Mouse (Mus musculus): ENCODE measurements around the gene Lsm14a. TPM values are rescaled to one million over a fixed set of nuclear protein-coding genes. Genes with fewer than 3 reads are reported as not detected.
A peak's percentile ranks its signal among the peaks of the same experiment; 100 is the strongest.

Lsm14a gene
- polyA plus RNA-seq, 1 experiment from 2014 or later, result 118 TPM

DNA sequence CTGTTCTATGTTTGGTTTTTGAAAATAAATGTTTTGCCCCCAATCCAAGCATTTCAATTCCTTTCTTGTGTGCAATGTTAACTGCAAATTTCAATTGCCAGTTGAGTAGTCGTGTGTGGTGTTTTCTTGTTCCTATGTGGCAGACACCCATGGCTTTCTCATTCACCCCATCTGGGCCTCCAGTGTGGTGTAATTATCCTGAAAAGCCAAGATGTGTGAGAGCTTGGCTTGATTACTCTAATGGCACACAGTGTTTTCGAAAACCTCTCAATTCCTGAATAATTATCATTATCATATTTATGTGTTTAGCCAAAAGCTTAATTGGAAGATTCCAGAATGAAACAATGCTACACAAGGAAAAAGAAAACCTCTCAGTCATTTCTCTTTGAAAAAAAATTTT is 976 bp upstream of the Lsm14a start:
- CTCF ChIA-PET, result interaction anchor here (0.8 to 4.7 kb wide), 4 partner anchors 9 to 222 kb away, joined by 3 to 29 read pairs (median 3); no protein-coding TSS in a partner anchor
- no peak for DNase-seq (ENCODE audit: low read depth, low spot score)

GRCm38 (mm10) chr7:34392335-34392734 is 780 bp downstream of the Lsm14a start:
- ChIA-PET CTCF (interaction anchor here (2.0 to 4.7 kb wide), 2 partner anchors 15 to 126 kb away, joined by 7 to 29 read pairs; no protein-coding TSS in a partner anchor), POLR2A (no interaction called here)
- DNase-seq (ENCODE audit: low read depth, low spot score) (no peak), ATAC-seq (no peak)
- no peaks in the 10 kb centered on the region for H3K27me3 ChIP-seq
- in situ Hi-C loops (cut with MboI; ENCODE audit: low pct_unique_long_range_greater_than_20kb), result no loop called here
- TF ChIP-seq CTCF (IDR thresholded peaks at IDR 0.05), result no peak

More for the DNA sequence above, 976 bp upstream of the Lsm14a start:
- no peak for TF ChIP-seq CTCF (IDR thresholded peaks at IDR 0.05)
- POLR2A ChIA-PET, result interaction anchor here (0.6 to 1.2 kb wide), 2 partner anchors 12 to 128 kb away, joined by 3 read pairs; no protein-coding TSS in a partner anchor
- in situ Hi-C loops (cut with MboI; ENCODE audit: low pct_unique_long_range_greater_than_20kb), result no loop called here
- no peak for ATAC-seq
- no peaks in the 10 kb centered on the region for H3K27me3 ChIP-seq

DNA sequence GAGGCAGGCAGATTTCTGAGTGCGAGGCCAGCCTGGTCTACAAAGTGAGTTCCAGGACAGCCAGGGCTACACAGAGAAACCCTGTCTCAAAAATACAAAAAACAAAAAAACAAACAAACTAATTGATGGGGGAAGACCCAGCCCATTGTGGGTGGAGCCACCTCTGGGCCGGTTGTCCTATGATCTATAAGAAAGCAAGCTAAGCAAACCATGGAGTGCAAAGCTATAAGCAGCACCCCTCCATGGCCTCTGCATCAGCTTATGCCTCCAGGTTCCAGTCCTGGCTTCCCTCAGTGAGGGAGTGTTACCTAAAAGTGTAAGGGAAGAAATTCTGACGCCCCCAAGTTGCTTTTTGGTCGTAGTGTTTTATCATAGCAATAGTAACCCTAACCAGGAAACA is 1.4 kb downstream of the Lsm14a start:
- no peak for TF ChIP-seq CTCF (IDR thresholded peaks at IDR 0.05)
- ChIA-PET CTCF (interaction anchor here (0.9 to 2.0 kb wide), 3 partner anchors 15 to 125 kb away, joined by 3 to 7 read pairs (median 5); no protein-coding TSS in a partner anchor), POLR2A (no interaction called here)
- H3K27me3 ChIP-seq, result no peaks in the 10 kb centered on the region
- in situ Hi-C loops (cut with MboI; ENCODE audit: low pct_unique_long_range_greater_than_20kb), result no loop called here
- DNase-seq (ENCODE audit: low read depth, low spot score) (no peak), ATAC-seq (no peak)

DNA sequence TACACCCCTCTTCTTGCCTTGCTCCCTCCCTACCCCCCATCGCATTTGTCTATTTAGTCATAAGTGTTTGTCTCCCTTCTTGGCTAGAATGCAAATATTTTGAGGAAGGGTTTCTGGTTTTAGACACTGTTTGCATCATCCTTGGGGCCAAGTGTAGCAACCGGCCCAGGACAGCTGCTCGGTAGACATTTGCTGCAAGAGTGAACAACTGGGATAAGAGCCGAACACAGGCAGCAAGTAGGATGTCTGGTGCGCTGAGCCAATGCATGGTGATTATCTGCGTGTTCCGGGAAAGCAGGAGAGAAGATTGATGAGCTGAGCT is 2.3 kb downstream of the Lsm14a start:
- no peaks in the 10 kb centered on the region for H3K27me3 ChIP-seq
- ATAC-seq, result no peak
- POLR2A ChIA-PET, result interaction anchor here (1.1 kb wide), 1 partner anchor 17 kb away, joined by 3 read pairs; no protein-coding TSS in a partner anchor
- TF ChIP-seq CTCF (IDR thresholded peaks at IDR 0.05), result no peak
- DNase-seq (ENCODE audit: low read depth, low spot score), result no peak
- CTCF ChIA-PET, result interaction anchor here (0.8 to 1.4 kb wide), 3 partner anchors 10 to 39 kb away, joined by 3 to 4 read pairs (median 3); no protein-coding TSS in a partner anchor
- in situ Hi-C loops (cut with MboI; ENCODE audit: low pct_unique_long_range_greater_than_20kb), result no loop called here

DNA sequence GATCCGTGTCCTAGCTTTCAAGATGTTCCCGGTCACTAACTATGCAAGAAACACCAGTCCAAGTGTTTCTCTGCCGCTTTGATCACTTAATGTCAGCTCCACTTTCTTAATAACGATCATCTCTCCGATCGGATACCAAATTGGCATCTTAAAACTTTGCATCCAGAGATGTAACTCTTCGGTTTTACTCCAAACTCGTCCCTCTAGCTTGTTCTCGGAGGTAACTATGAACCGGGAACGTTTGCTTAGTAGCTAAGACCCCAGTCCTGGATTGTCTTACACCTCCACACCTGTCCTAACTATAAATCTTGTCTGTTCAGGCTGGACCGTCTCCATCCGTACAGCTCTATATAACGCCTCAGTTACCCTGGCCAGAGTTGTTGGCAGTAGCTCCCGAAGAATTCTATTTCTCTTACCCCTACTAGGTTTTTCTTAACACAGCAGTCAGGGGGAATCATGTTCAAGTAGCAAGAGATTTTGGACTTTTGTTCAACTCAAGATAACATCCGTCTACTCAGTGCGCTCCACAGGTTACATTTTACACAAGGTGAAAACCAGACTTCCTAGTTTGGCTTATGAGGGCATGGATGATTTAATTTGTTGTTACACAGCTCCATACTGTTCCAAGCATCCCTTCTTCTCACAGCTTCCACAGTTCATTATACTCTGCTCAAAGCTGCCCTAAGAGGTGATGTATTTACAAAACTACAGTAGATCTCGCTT is 2.8 kb downstream of the Lsm14a start:
- ChIA-PET CTCF (interaction anchor here (0.8 to 1.6 kb wide), 5 partner anchors 11 to 125 kb away, joined by 3 to 5 read pairs (median 4); no protein-coding TSS in a partner anchor), POLR2A (interaction anchor here (0.9 to 1.2 kb wide), 4 partner anchors 10 to 265 kb away, joined by 3 to 4 read pairs (median 3); no protein-coding TSS in a partner anchor)
- no peaks in the 10 kb centered on the region for H3K27me3 ChIP-seq
- ATAC-seq (no peak), DNase-seq (ENCODE audit: low read depth, low spot score) (no peak)
- in situ Hi-C loops (cut with MboI; ENCODE audit: low pct_unique_long_range_greater_than_20kb), result no loop called here
- no peak for TF ChIP-seq CTCF (IDR thresholded peaks at IDR 0.05)

- in situ Hi-C loops (cut with MboI; ENCODE audit: low pct_unique_long_range_greater_than_20kb), result no loop called here
- CTCF ChIA-PET, result interaction anchor here (0.9 to 1.6 kb wide), 4 partner anchors 11 to 124 kb away, joined by 3 to 5 read pairs (median 4); no protein-coding TSS in a partner anchor
- DNase-seq (ENCODE audit: low read depth, low spot score) (no peak), ATAC-seq (peak; percentile 90)
- TF ChIP-seq CTCF (IDR thresholded peaks at IDR 0.05), result no peak
- no peaks in the 10 kb centered on the region for H3K27me3 ChIP-seq
- POLR2A ChIA-PET, result interaction anchor here (0.9 to 1.2 kb wide), 4 partner anchors 9 to 266 kb away, joined by 3 to 4 read pairs (median 3); no protein-coding TSS in a partner anchor
Observed at GRCm38 (mm10) chr7:34389277-34390085, 3.6 kb downstream of the Lsm14a start.

DNA sequence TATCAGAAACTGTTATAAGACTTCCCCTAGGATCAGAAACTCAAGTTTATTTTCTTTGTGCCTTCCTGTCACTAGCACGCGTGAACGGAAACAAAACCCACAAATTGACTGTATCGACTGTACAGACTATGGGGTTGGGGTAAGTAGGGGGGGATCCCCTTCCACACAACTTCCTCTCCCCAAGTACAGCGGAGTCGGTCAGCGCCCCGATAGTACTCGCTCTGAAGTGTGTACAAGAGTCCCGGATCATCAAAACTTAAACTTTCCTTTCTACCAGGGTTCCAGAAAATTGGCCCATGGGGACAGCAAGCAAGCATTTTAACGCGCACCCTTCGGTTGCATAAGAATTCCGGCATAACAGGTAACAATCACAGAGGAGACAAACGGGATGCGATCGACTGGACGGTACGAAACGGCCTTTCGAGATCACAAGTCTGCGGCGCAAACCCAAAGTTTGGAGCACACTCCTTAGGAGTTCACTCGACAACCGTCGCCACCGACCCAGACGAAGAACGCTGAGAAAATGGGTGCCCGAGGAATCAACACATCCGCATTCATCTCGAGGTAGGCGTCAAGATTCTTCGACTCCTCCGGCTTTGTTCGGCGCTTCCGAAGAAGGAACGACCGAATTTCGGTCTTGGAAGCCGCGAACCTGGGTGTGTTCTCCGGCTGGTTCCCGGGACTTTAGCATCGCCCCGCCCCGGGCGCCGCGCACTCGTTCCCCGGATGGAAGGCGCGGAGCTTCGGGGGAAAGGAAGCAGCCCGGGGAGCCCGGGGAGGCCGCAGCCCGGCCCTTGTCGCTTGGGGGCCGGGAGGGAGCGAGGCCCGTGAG is 4.5 kb downstream of the Lsm14a start:
- in situ Hi-C loops (cut with MboI; ENCODE audit: low pct_unique_long_range_greater_than_20kb), result no loop called here
- CTCF ChIA-PET, result interaction anchor here (1.5 to 1.6 kb wide), 2 partner anchors 16 to 123 kb away, joined by 3 to 4 read pairs; no protein-coding TSS in a partner anchor
- peak; percentile 38 for ATAC-seq

DNA sequence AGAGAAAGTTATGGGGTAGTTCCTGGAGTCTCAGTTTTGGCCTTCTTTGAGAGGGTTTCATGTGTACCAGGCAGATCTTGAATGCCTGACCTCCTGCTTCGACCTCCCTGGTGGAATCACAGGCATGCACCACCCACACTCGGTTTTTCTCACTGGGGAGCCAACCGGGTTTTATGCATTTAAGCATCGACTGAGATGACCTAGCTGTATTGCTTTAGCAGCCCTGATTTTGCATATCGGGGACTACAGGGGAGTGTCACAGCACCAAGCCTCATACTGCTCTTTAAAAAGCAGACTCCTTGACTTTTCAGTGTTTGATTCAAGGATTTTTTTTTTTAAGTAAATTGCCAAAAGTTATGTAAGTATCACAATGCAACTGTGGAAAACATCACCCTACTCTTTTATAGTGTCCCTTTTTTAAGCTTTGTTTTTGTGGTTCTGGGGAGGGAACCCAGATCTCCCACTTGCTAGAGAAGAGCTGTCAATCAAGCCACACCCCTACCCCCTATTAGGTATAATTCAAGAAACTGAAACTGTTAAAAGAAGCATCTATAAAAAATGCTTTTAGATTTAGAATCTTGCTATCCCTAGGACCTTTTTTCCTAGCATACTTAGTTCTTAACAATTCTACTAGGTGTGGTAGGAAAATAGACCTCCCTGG is 5.2 kb downstream of the Lsm14a start:
- no peak for ATAC-seq
- CTCF ChIA-PET, result interaction anchor here (1.3 to 1.5 kb wide), 3 partner anchors 15 to 122 kb away, joined by 3 to 4 read pairs (median 3); no protein-coding TSS in a partner anchor
- in situ Hi-C loops (cut with MboI; ENCODE audit: low pct_unique_long_range_greater_than_20kb), result no loop called here
- POLR2A ChIA-PET, result no interaction called here
- no peaks in the 10 kb centered on the region for H3K27me3 ChIP-seq
- no peak for DNase-seq (ENCODE audit: low read depth, low spot score)
- no peak for TF ChIP-seq CTCF (IDR thresholded peaks at IDR 0.05)

More for the DNA sequence above, 4.5 kb downstream of the Lsm14a start:
- TF ChIP-seq CTCF (IDR thresholded peaks at IDR 0.05), result no peak
- DNase-seq (ENCODE audit: low read depth, low spot score), result no peak
- POLR2A ChIA-PET, result interaction anchor here (1.2 kb wide), 1 partner anchor 266 kb away, joined by 3 read pairs; no protein-coding TSS in a partner anchor
- no peaks in the 10 kb centered on the region for H3K27me3 ChIP-seq

- DNase-seq (ENCODE audit: low read depth, low spot score), result no peak
- no peak for ATAC-seq
- in situ Hi-C loops (cut with MboI; ENCODE audit: low pct_unique_long_range_greater_than_20kb), result no loop called here
- no peaks in the 10 kb centered on the region for H3K27me3 ChIP-seq
- POLR2A ChIA-PET, result no interaction called here
- CTCF ChIA-PET, result interaction anchor here (2.9 kb wide), 1 partner anchor 116 kb away, joined by 6 read pairs; no protein-coding TSS in a partner anchor
- TF ChIP-seq CTCF (IDR thresholded peaks at IDR 0.05), result no peak
Observed at GRCm38 (mm10) chr7:34382803-34383202, 10.3 kb downstream of the Lsm14a start.
